Mouse (Mus musculus) heart, adult 2 months (tissue): Measurements from ENCODE around the gene Sult5a1.

Experiments
- CTCF ChIP-seq: fragments of 200-600 bp; IDR thresholded peaks from 2 replicates; pipeline ENCODE4 v1.8.1; 2022; ENCODE audit warnings: antibody characterized with exemption, mild to moderate bottlenecking, moderate library complexity
- POLR2A ChIP-seq: fragments of 200-500 bp; IDR thresholded peaks from 2 replicates; pipeline ENCODE4 v1.6.1; 2011; ENCODE audit warnings: mild to moderate bottlenecking, low read depth, low read length, control low read depth; ENCODE audit not compliant: insufficient read depth

GRCm38 (mm10) chr8:123157888-123158465 lies at the start of gene Sult5a1:
- TF ChIP-seq CTCF, result 0 out of 2 replicates have a peak, but pooled peaks have one; percentile 4
- no peak for TF ChIP-seq POLR2A
